Mouse (Mus musculus) myocyte (in vitro differentiated cells): ENCODE measurements around the gene Macrod2. TPM values are rescaled to one million over a fixed set of nuclear protein-coding genes. Genes with fewer than 3 reads are reported as not detected.

Experiments used
- H3K27me3 ChIP-seq: one replicate; pipeline ENCODE4 v1.6.1; 2011; ENCODE audit not compliant: control insufficient read depth, insufficient read depth, insufficient read length
- H3K36me3 ChIP-seq: one replicate; pipeline ENCODE4 v1.6.1; 2011; ENCODE audit not compliant: control insufficient read depth, insufficient read depth
- H3K4me2 ChIP-seq: one replicate; pipeline ENCODE4 v1.6.1; 2011; ENCODE audit warnings: low read depth, control low read depth
- H3K4me3 ChIP-seq: one replicate; pipeline ENCODE4 v1.5.1; 2011; ENCODE audit warnings: mild to moderate bottlenecking, control low read depth, moderate library complexity
- H3K79me2 ChIP-seq: one replicate; pipeline ENCODE4 v1.6.1; 2011; ENCODE audit not compliant: control insufficient read depth, insufficient read depth
- H3ac ChIP-seq: one replicate; pipeline ENCODE4 v1.6.1; 2011; ENCODE audit not compliant: control insufficient read depth, insufficient read length
- CEBPB ChIP-seq: IDR thresholded peaks from 2 replicates; pipeline ENCODE4 v1.6.1; 2011; ENCODE audit warnings: mild to moderate bottlenecking, moderate library complexity; ENCODE audit not compliant: poor library complexity, insufficient read depth, severe bottlenecking
- E2F4 ChIP-seq: IDR thresholded peaks from one replicate; pipeline ENCODE4 v1.6.1; 2011; ENCODE audit warnings: mild to moderate bottlenecking, control low read depth, moderate library complexity; ENCODE audit not compliant: insufficient read depth
- MAX ChIP-seq: IDR thresholded peaks from one replicate; pipeline ENCODE4 v1.6.1; 2011; ENCODE audit warnings: low read depth, mild to moderate bottlenecking, control low read depth
- MYOD1 ChIP-seq, 3 experiments: IDR thresholded peaks; one replicate each; pipeline ENCODE4 v1.6.1; 2011; ENCODE audit warnings: control low read depth in 2 of 3, low read depth in 2 of 3, mild to moderate bottlenecking in 2 of 3, moderate library complexity in 1 of 3; ENCODE audit not compliant: insufficient read length in 2 of 3, control insufficient read depth in 1 of 3
- MYOG ChIP-seq, 3 experiments: IDR thresholded peaks; one replicate each; pipeline ENCODE4 v1.6.1; 2011; ENCODE audit warnings: control low read depth in 2 of 3, low read depth in 2 of 3, mild to moderate bottlenecking in 2 of 3; ENCODE audit not compliant: insufficient read length in 2 of 3, control insufficient read depth in 1 of 3, insufficient read depth in 1 of 3
- POLR2A ChIP-seq: IDR thresholded peaks from one replicate; pipeline ENCODE4 v1.6.1; 2011; ENCODE audit warnings: low read depth, mild to moderate bottlenecking, control low read depth, moderate library complexity; ENCODE audit not compliant: insufficient read length
- POLR2AphosphoS2 ChIP-seq: IDR thresholded peaks from one replicate; pipeline ENCODE4 v1.6.1; 2011; ENCODE audit warnings: low read depth, control low read depth; ENCODE audit not compliant: insufficient read length
- REST ChIP-seq: IDR thresholded peaks from one replicate; pipeline ENCODE4 v1.6.1; 2011; ENCODE audit warnings: mild to moderate bottlenecking, control low read depth, moderate library complexity; ENCODE audit not compliant: insufficient read depth, insufficient read length
- SRF ChIP-seq: IDR thresholded peaks from one replicate; pipeline ENCODE4 v1.6.1; 2011; ENCODE audit warnings: low read depth; ENCODE audit not compliant: control insufficient read depth, insufficient read length
- TCF12 ChIP-seq: IDR thresholded peaks from one replicate; pipeline ENCODE4 v1.6.1; 2011; ENCODE audit warnings: mild to moderate bottlenecking, control low read depth; ENCODE audit not compliant: poor library complexity, insufficient read depth, severe bottlenecking
- TCF3 ChIP-seq: IDR thresholded peaks from one replicate; pipeline ENCODE4 v1.6.1; 2011; ENCODE audit warnings: low read depth, control low read depth; ENCODE audit not compliant: insufficient read length
- USF1 ChIP-seq: IDR thresholded peaks from one replicate; pipeline ENCODE4 v1.6.1; 2011; ENCODE audit warnings: low read depth, mild to moderate bottlenecking, control low read depth, moderate library complexity
- polyA plus RNA-seq: library from polyadenylated mRNA; unstranded; fragments of >200 nt; fragmentation: generic; extraction: Trizol; gene quantifications from one replicate; pipeline ENCODE4 v1.2.1, GENCODE M21; 2012; ENCODE audit warnings: missing spikeins

The Macrod2 gene
- polyA plus RNA-seq, 1 experiment, result 0.96 TPM

- Histone ChIP-seq H3K27me3 (no peaks in the 10 kb centered on the region), H3K79me2 (no peaks in the 10 kb centered on the region), H3K4me3 (no peak overlapping the region), H3K4me2 (no peak overlapping the region), H3ac (no peak overlapping the region), H3K36me3 (no peaks in the 10 kb centered on the region)
- TF ChIP-seq E2F4, result no peak
- no peak for TF ChIP-seq CEBPB
- no peak for TF ChIP-seq TCF3
- no peak for TF ChIP-seq USF1
- no peak for TF ChIP-seq POLR2A
- no peak for TF ChIP-seq POLR2AphosphoS2
- no peak for TF ChIP-seq MYOG (IDR thresholded peaks at IDR 0.05; ENCODE audit: control insufficient read depth in 1 of 3, insufficient read depth in 1 of 3, insufficient read length in 2 of 3, low read depth in 2 of 3)
- TF ChIP-seq SRF, result no peak
- TF ChIP-seq TCF12, result no peak
- no peak for TF ChIP-seq MYOD1 (IDR thresholded peaks at IDR 0.05; ENCODE audit: control insufficient read depth in 1 of 3, insufficient read length in 2 of 3, low read depth in 2 of 3)
- no peak for TF ChIP-seq MAX
These were observed 905.9 kb downstream of the Macrod2 start for GRCm38 (mm10) chr2:141301030-141301429.

- H3K79me2 ChIP-seq, result no peaks in the 10 kb centered on the region
- no peak for TF ChIP-seq REST
- TF ChIP-seq TCF12, result no peak
- TF ChIP-seq CEBPB, result no peak
- TF ChIP-seq USF1, result no peak
- no peak for TF ChIP-seq MYOD1 (IDR thresholded peaks at IDR 0.05; ENCODE audit: control insufficient read depth in 1 of 3, insufficient read length in 2 of 3, low read depth in 2 of 3)
- no peak for TF ChIP-seq POLR2AphosphoS2
- TF ChIP-seq SRF, result no peak
- TF ChIP-seq MAX, result no peak
- TF ChIP-seq POLR2A, result no peak
- TF ChIP-seq MYOG (IDR thresholded peaks at IDR 0.05; ENCODE audit: control insufficient read depth in 1 of 3, insufficient read depth in 1 of 3, insufficient read length in 2 of 3, low read depth in 2 of 3), result no peak
- TF ChIP-seq TCF3, result no peak
- TF ChIP-seq E2F4, result no peak
- no peak overlapping the region for H3K4me3 ChIP-seq
- no peak overlapping the region for H3K4me2 ChIP-seq
- H3K36me3 ChIP-seq, result no peaks in the 10 kb centered on the region
- H3K27me3 ChIP-seq, result no peaks in the 10 kb centered on the region
- no peak overlapping the region for H3ac ChIP-seq
These were observed 913.3 kb downstream of the Macrod2 start for GRCm38 (mm10) chr2:141308406-141308805.

- Histone ChIP-seq H3K36me3 (no peaks in the 10 kb centered on the region), H3K4me3 (no peak overlapping the region), H3K79me2 (no peaks in the 10 kb centered on the region), H3ac (no peak overlapping the region), H3K4me2 (no peak overlapping the region), H3K27me3 (no peaks in the 10 kb centered on the region)
- peak in 2 of 3 experiments; percentile 9 to 33 for TF ChIP-seq MYOD1 (IDR thresholded peaks at IDR 0.05; ENCODE audit: control insufficient read depth in 1 of 3, insufficient read length in 2 of 3, low read depth in 2 of 3)
- TF ChIP-seq MYOG (IDR thresholded peaks at IDR 0.05; ENCODE audit: control insufficient read depth in 1 of 3, insufficient read depth in 1 of 3, insufficient read length in 2 of 3, low read depth in 2 of 3), result no peak
These were observed 917.2 kb downstream of the Macrod2 start for GRCm38 (mm10) chr2:141312136-141312948.

DNA sequence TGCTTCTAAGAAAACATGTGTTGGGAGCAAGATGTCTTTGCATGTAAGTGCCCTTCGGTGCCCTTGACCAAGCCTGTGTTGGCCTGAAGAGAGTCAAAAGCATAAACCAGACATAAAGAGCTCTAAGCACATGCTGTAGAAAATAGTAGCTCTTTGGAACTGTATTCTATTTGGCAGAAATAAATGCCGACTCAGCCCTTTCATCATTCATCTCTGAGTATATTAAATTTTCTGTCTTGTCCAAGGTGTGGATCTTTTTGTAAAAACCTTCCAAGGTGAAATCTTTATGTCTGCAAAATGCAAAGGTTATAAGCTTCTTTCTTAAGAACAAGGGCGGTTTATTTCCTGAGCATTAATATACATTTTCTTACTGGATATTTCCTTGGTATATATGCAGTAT, 920.2 kb downstream of the Macrod2 start:
- no peaks in the 10 kb centered on the region for H3K36me3 ChIP-seq
- H3K27me3 ChIP-seq, result no peaks in the 10 kb centered on the region
- H3K4me2 ChIP-seq, result no peak overlapping the region
- no peak overlapping the region for H3K4me3 ChIP-seq
- H3K79me2 ChIP-seq, result no peaks in the 10 kb centered on the region
- no peak overlapping the region for H3ac ChIP-seq
- TF ChIP-seq CEBPB (no peak), POLR2AphosphoS2 (no peak), TCF3 (no peak), MAX (no peak), POLR2A (no peak), REST (no peak), USF1 (no peak), SRF (no peak), MYOD1 (IDR thresholded peaks at IDR 0.05; ENCODE audit: control insufficient read depth in 1 of 3, insufficient read length in 2 of 3, low read depth in 2 of 3) (no peak), E2F4 (no peak), MYOG (IDR thresholded peaks at IDR 0.05; ENCODE audit: control insufficient read depth in 1 of 3, insufficient read depth in 1 of 3, insufficient read length in 2 of 3, low read depth in 2 of 3) (no peak), TCF12 (no peak)
